Mouse (Mus musculus) intestine, embryonic 15.5 days (tissue): ENCODE data around the gene Myh3. TPM values are rescaled to one million over a fixed set of nuclear protein-coding genes. Genes with fewer than 3 reads are reported as not detected.

Source experiments
- ATAC-seq: fragments of 200-750 bp; cut with Nextera tagmentation; 2 replicates; pipeline ENCODE4 v1.8.0; 2017; ENCODE audit warnings: moderate TSS enrichment, moderate library complexity
- H3K27ac ChIP-seq: fragments of 300-500 bp; sonication (generic); 2 replicates; pipeline ENCODE4 v1.5.1; 2015; ENCODE audit warnings: mild to moderate bottlenecking, inconsistent platforms
- H3K27me3 ChIP-seq: fragments of 300-500 bp; sonication (generic); replicated peaks from 2 replicates; pipeline ENCODE4 v1.6.1; 2015; ENCODE audit warnings: inconsistent platforms
- H3K36me3 ChIP-seq: fragments of 300-500 bp; sonication (generic); 2 replicates; pipeline ENCODE4 v1.6.1; 2015; ENCODE audit warnings: inconsistent platforms
- H3K4me1 ChIP-seq: fragments of 300-500 bp; sonication (generic); replicated peaks from 2 replicates; pipeline ENCODE4 v1.6.1; 2015; ENCODE audit warnings: inconsistent platforms
- H3K4me2 ChIP-seq: fragments of 300-500 bp; sonication (generic); replicated peaks from 2 replicates; pipeline ENCODE4 v1.6.1; 2015; ENCODE audit warnings: mild to moderate bottlenecking, inconsistent platforms
- H3K4me3 ChIP-seq: fragments of 300-500 bp; sonication (generic); replicated peaks from 2 replicates; pipeline ENCODE4 v1.5.1; 2015; ENCODE audit warnings: inconsistent platforms
- H3K9ac ChIP-seq: fragments of 300-500 bp; sonication (generic); 2 replicates; pipeline ENCODE4 v1.6.1; 2015; ENCODE audit warnings: inconsistent platforms
- H3K9me3 ChIP-seq: fragments of 300-500 bp; sonication (generic); 2 replicates; pipeline ENCODE4 v1.6.1; 2016; ENCODE audit warnings: inconsistent platforms
- WGBS: fragments of 180-500 bp; shearing (Covaris S2); methylation state at CpG from one replicate; pipeline ENCODE4 v1.1.7; 2015; 5-methylcytosine and 5-hydroxymethylcytosine counted together
- polyA plus RNA-seq: library from polyadenylated mRNA; unstranded; fragments of >200 nt; fragmentation: Nextera tagmentation; extraction: Ambion mirVana; gene quantifications from 2 replicates; pipeline ENCODE4 v1.2.1, GENCODE M21; 2015

Myh3 gene
- polyA plus RNA-seq = 0.48 and 1.2 TPM in 2 replicates

DNA sequence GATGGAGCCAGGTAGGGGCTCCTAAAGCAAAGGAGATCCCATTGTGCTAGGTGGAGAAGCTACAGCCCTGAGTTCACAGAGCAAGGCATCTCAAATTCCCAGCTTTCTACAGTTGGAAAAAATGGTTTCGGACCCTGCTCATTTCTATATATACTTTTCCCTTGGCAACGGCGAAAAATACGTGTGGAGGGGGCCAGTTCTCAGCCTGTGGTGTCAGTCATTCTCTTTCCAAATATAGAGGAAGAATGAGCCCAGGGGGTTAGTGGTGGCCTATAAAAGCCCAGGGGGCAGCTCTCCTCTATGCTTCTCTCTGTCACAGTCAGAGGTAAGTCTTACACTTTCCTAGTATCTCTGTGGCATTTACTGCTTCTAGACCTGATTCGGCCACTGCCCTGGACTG, at the start of gene Myh3:
Gene Myh3, plus strand, starts transcription at position 301 of the 400 bp plus-strand sequence.
- ATAC-seq = no peak
- Histone ChIP-seq H3K9me3 (no peaks in the 10 kb centered on the region), H3K27me3 (no peaks in the 10 kb centered on the region), H3K9ac (no peak within 1 kb of the TSS), H3K4me2 (no peak within 1 kb of the TSS), H3K27ac (no peak within 1 kb of the TSS), H3K4me1 (0 out of 2 replicates have a peak, but pooled peaks cover 9% of the 10 kb centered on the region), H3K4me3 (no peak within 1 kb of the TSS), H3K36me3 (no peaks in the 10 kb centered on the region)
- 85% methylated on average over 5 of the region's 5 CpGs for WGBS

DNA sequence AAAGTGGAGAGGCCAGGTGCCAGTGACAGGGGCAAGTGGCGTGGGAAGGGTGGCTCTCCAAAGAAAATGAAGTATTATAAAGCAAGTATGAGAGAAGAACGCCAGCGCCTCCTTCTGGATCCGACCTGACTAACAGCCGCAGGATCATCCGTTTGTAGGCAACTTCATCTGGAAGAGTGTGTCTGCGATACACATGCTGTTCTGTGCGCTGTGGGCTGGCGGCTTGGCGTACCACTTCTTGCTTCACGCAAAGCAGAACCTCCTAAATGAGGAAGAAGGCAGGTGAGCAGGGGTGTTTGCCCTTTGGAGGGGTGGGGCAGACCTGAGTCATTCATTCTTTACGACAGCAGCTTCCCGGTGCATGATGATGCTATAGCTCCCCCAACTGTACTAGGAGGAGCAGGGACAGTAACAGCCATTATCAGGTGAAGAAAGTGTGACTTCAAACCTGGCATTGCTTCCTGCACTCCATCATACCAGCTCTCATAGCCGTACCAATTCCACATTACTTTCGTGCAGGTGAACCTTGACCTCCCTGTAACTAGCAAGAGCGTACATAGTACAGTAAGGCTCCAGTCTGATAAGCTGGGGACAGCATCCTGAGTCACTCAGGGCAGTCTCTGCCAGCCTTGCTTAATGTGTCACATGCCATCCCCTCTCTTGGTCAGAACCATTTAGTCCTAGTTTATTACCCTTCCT, 47.0 kb upstream of the Myh3 start:
- Histone ChIP-seq H3K4me2 (peak overlapping the region; percentile 33), H3K4me3 (no peak overlapping the region), H3K27ac (peak overlapping the region; percentile 51), H3K9ac (no peak overlapping the region), H3K27me3 (no peaks in the 10 kb centered on the region), H3K9me3 (no peaks in the 10 kb centered on the region), H3K36me3 (no peaks in the 10 kb centered on the region), H3K4me1 (no peaks in the 10 kb centered on the region)
- 45% methylated on average over 16 of the region's 16 CpGs for WGBS
- ATAC-seq = peak; percentile 95

DNA sequence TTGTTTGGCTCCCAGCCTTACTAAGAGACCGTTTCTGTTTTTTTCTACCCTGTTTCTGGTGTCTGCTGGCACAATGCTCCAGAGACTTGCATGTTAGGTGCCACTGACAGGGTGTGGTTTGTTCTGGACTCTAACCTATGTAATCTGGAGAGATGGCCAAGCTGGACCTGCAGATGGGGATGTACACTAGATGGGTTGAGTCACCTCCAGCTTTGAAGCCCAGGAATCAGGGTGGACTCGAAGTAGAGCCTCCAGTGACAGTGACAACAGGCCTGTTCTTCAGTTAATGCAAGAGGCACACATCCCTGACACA, 46.5 kb upstream of the Myh3 start:
- 40% methylated on average over 2 of the region's 2 CpGs for WGBS
- peak overlapping the region; percentile 33; the same call in 1 of the 2 replicates for H3K4me2 ChIP-seq
- peak overlapping the region; percentile 51 for H3K27ac ChIP-seq
- ATAC-seq = peak; percentile 76; the same call in 1 of the 2 replicates
- H3K36me3 ChIP-seq = no peaks in the 10 kb centered on the region
- no peak overlapping the region for H3K4me3 ChIP-seq
- no peaks in the 10 kb centered on the region for H3K4me1 ChIP-seq
- no peak overlapping the region for H3K9ac ChIP-seq
- H3K27me3 ChIP-seq = no peaks in the 10 kb centered on the region
- no peaks in the 10 kb centered on the region for H3K9me3 ChIP-seq

DNA sequence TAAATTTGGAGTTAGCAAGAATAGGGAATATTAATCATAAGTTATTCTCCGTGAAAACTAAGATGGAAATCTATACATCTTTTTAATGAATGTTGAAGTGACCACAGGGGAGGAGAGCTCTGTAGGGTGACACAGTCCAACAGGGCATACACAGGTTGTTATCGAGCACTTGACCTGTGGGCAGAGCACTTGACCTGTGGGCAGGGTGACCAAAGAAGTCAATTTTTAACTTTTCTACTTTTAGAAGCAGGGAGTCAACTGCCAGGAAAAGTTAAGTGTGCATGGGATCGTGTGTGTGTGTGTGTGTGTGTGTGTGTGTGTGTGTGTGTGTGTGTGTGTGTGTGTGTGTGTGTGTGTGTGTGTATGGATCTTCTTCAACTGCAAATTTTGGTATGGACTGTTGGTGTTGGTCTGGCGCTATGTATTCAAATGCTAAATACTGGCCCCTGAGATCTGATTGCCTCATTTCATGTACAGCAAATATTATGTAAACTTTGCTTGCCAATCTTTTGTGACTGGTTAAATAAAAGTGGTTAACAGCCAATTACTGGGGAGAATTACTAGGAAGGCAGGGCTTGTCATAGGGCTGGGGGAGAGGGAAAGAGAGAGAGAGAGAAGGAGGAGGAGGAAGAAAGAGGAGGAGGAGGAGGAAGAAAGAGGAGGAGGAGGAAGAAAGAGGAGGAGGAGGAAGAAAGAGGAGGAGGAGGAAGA, 43.2 kb upstream of the Myh3 start:
- no peaks in the 10 kb centered on the region for H3K27me3 ChIP-seq
- no peaks in the 10 kb centered on the region for H3K4me1 ChIP-seq
- no peak overlapping the region for H3K27ac ChIP-seq
- no peak overlapping the region for H3K4me2 ChIP-seq
- H3K36me3 ChIP-seq = no peaks in the 10 kb centered on the region
- no peak for ATAC-seq
- WGBS = 70% methylated on average over 4 of the region's 4 CpGs
- H3K4me3 ChIP-seq = no peak overlapping the region
- no peak overlapping the region for H3K9ac ChIP-seq
- H3K9me3 ChIP-seq = no peaks in the 10 kb centered on the region

DNA sequence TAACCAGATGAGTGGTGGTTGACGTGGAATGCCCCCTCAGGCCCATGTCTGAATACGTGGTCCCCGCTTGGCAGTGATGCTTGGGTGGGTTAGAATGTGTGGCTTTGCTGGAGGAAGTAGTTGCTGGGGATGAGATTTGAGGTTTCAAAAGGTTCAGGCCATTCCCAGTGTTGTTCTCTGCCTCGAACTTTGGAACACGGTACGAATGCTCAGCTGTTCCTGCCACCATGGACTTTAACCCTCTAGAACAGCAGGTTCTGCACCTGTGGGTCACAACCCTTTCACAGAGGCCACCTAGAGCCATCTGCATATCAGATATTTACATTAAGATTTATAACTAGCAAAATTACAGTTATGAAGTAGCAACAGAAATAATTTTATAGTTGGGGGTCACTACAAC, 41.9 kb upstream of the Myh3 start:
- WGBS = 87% methylated on average over 6 of the region's 6 CpGs
- Histone ChIP-seq H3K9ac (no peak overlapping the region), H3K27me3 (no peaks in the 10 kb centered on the region), H3K4me3 (no peak overlapping the region), H3K36me3 (peaks cover 9% of the 10 kb centered on the region; the same call in 1 of the 2 replicates), H3K4me1 (no peaks in the 10 kb centered on the region), H3K9me3 (no peaks in the 10 kb centered on the region), H3K27ac (no peak overlapping the region), H3K4me2 (no peak overlapping the region)
- ATAC-seq = no peak

DNA sequence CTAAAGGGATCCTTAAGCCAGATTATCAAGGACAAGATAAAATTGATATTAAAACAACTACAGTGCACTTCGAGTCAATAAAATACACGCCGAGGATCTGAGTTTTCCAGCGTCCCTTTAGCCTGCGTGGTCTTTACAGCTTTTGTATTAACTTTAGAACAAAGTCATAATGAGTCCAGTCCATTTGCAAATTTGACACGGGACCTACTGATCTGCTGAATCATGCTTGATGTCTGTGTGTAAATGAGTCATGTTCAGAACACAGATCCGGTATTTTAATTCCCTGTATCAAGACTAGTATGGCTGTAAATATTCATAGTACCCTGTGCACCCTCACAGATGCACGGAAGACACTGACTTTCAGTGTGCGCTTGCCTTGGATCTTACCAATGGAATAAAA, 41.2 kb upstream of the Myh3 start:
- 93% methylated on average over 9 of the region's 9 CpGs for WGBS
- H3K27me3 ChIP-seq = no peaks in the 10 kb centered on the region
- no peaks in the 10 kb centered on the region for H3K9me3 ChIP-seq
- H3K4me1 ChIP-seq = no peaks in the 10 kb centered on the region
- H3K4me3 ChIP-seq = no peak overlapping the region
- ATAC-seq = no peak
- H3K4me2 ChIP-seq = no peak overlapping the region
- peaks cover 9% of the 10 kb centered on the region; the same call in 1 of the 2 replicates for H3K36me3 ChIP-seq
- H3K27ac ChIP-seq = no peak overlapping the region
- H3K9ac ChIP-seq = no peak overlapping the region

DNA sequence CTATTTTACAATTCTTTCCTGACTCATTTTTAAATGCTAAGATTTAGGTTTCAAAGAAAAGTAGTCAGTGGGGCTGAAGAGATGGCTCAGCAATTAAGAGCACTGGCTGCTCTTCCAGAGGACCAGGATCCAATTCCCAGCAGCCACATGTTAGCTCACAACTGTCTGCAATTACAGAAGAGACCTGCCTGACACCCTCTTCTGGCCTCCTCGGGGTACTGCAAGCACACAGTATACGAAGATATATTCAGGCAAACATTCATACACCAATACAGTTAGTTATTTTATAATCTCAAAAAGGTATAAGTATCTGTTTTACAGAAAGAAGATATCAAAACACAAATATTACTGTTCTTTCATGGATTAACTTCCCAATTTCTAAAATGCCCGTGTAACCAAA, 38.3 kb upstream of the Myh3 start:
- WGBS = 92% methylated on average over 3 of the region's 3 CpGs

DNA sequence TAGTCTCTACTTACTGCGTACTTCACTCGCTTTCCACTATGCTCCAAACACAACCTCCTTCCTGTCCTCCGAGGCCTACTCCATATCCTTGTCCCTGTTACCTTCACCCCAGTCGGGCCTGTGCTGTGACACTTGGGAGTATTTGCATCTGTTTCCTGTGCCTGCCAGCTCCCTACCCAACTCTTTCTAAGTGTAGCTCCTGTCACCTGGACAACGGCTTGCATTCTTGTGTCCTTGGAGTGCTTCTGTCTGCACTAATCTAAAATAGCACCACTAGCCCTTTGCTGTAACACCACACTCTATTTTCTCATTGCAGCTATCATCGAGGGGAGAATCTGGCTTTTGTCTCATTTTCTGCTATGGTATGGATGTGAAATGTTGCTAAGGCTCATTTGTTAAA, 37.6 kb upstream of the Myh3 start:
- H3K4me1 ChIP-seq = no peaks in the 10 kb centered on the region
- 90% methylated on average over 6 of the region's 6 CpGs for WGBS

More for the DNA sequence above, 38.3 kb upstream of the Myh3 start:
- H3K27ac ChIP-seq = no peak overlapping the region
- H3K9me3 ChIP-seq = no peaks in the 10 kb centered on the region
- no peak overlapping the region for H3K9ac ChIP-seq
- no peak for ATAC-seq
- peaks cover 9% of the 10 kb centered on the region; the same call in 1 of the 2 replicates for H3K36me3 ChIP-seq
- no peak overlapping the region for H3K4me3 ChIP-seq
- H3K27me3 ChIP-seq = no peaks in the 10 kb centered on the region
- no peaks in the 10 kb centered on the region for H3K4me1 ChIP-seq
- H3K4me2 ChIP-seq = no peak overlapping the region

DNA sequence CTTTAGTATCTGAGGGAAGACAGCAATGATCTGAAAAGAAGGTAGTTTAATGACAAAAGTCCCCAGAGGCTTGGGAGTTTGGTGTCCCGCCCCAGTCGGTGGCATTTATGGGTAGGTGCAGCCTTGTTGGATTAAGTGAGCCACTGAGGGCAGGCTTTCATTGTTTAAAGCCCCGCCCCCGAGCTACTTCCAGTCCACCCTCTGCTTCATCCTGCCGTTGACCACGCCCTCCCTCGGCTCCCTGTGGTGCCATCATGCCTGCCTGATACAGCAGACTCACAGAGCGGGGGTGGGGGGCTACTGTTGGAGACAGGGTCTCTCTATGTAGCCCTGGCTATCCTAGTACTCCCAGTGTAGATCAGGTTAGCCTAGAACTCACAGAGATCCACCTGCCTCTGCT, 35.1 kb upstream of the Myh3 start:
- Histone ChIP-seq H3K4me2 (no peak overlapping the region), H3K27me3 (no peaks in the 10 kb centered on the region), H3K27ac (no peak overlapping the region), H3K9me3 (no peaks in the 10 kb centered on the region), H3K4me1 (no peaks in the 10 kb centered on the region), H3K36me3 (peaks cover 9% of the 10 kb centered on the region; the same call in 1 of the 2 replicates), H3K4me3 (no peak overlapping the region), H3K9ac (no peak overlapping the region)
- peak; percentile 56; the same call in 1 of the 2 replicates for ATAC-seq
- 52% methylated on average over 8 of the region's 8 CpGs for WGBS

More for the DNA sequence above, 37.6 kb upstream of the Myh3 start:
- H3K36me3 ChIP-seq = peaks cover 9% of the 10 kb centered on the region; the same call in 1 of the 2 replicates
- no peaks in the 10 kb centered on the region for H3K9me3 ChIP-seq
- H3K27me3 ChIP-seq = no peaks in the 10 kb centered on the region
- H3K4me2 ChIP-seq = no peak overlapping the region
- H3K4me3 ChIP-seq = no peak overlapping the region
- ATAC-seq = no peak
- no peak overlapping the region for H3K27ac ChIP-seq
- H3K9ac ChIP-seq = no peak overlapping the region

DNA sequence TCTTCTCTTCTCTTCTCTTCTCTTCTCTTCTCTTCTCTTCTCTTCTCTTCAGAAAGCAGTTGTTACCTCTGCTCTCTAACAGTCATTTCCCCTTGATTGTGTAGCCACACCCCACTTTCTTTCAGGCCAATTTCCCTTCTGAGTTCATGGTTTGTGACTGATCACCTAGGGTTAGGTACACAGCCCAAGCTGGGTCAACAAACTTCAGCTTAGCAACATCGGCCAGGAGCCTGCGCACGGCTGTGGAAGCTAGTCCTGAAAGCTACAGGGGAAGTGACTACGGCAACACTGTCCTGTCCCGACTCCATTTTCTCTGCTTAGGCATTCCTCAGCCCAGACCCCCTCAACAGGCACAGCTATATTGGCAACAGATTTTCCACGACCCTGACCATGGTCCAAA, 33.1 kb upstream of the Myh3 start:
- ATAC-seq = peak; percentile 68
- H3K9me3 ChIP-seq = no peaks in the 10 kb centered on the region
- peaks cover 9% of the 10 kb centered on the region; the same call in 1 of the 2 replicates for H3K36me3 ChIP-seq
- H3K27ac ChIP-seq = no peak overlapping the region
- no peak overlapping the region for H3K4me3 ChIP-seq
- no peak overlapping the region for H3K9ac ChIP-seq
- 56% methylated on average over 6 of the region's 6 CpGs for WGBS
- H3K27me3 ChIP-seq = no peaks in the 10 kb centered on the region
- H3K4me2 ChIP-seq = 0 out of 2 replicates have a peak overlapping the region, but pooled peaks have one; percentile 9
- H3K4me1 ChIP-seq = no peaks in the 10 kb centered on the region

DNA sequence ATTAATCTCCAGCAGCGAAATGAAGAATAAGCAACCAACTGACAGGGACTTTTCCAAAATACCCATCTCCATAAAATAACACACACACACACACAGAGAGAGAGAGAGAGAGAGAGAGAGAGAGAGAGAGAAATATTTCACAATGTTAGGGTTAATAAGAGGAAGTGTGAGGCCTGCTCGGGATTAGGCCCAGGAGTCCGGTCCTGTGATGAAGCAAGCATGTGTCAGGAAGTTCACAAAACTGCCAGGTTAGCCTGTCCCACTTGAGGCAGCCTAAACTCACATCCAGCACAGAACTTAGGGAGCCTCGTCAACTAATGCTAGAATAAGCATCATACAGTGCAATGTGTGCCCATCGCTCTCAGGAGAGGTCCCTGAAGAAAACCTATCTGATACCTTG, 30.9 kb upstream of the Myh3 start:
- H3K36me3 ChIP-seq = no peaks in the 10 kb centered on the region
- WGBS = 82% methylated on average over 5 of the region's 5 CpGs
- H3K4me2 ChIP-seq = no peak overlapping the region
- no peaks in the 10 kb centered on the region for H3K27me3 ChIP-seq
- no peaks in the 10 kb centered on the region for H3K4me1 ChIP-seq
- no peak overlapping the region for H3K9ac ChIP-seq
- ATAC-seq = no peak
- no peak overlapping the region for H3K4me3 ChIP-seq
- no peak overlapping the region for H3K27ac ChIP-seq
- H3K9me3 ChIP-seq = no peaks in the 10 kb centered on the region

DNA sequence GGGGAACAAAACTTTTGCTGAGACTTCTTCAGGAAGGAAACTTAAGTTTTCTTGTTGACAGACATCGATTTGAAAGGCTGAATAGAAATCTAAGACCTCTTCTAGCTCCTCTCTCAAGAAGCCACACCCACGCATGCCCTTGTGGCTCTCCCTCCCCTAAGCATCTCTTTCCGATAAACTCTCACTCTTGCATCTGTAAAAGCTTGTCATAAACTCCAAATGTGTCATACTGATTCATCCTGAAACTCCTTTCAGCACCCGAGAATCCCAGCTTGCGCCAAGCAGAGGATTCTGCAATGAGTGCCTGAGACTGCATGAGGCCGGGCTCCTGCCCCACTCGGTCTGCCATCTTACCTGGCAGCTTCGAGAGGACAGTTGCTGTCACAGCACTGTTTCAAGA, 29.6 kb upstream of the Myh3 start:
- 90% methylated on average over 8 of the region's 8 CpGs for WGBS
- Histone ChIP-seq H3K9me3 (no peaks in the 10 kb centered on the region), H3K4me2 (no peak overlapping the region), H3K4me3 (no peak overlapping the region), H3K27ac (no peak overlapping the region), H3K4me1 (0 out of 2 replicates have a peak, but pooled peaks cover 4% of the 10 kb centered on the region), H3K27me3 (no peaks in the 10 kb centered on the region), H3K9ac (no peak overlapping the region), H3K36me3 (no peaks in the 10 kb centered on the region)
- no peak for ATAC-seq
